Mouse (Mus musculus) MEL-GATA-1-ER (cell line): Measurements from ENCODE around the gene Surf6.
"Not testable (repeated sequence)": the region's sequence is repeated elsewhere in the genome, so short reads cannot be mapped to it uniquely, and the experiment has no call there.

Experiments used
- DNase-seq: peaks from one replicate; pipeline ENCODE4 v3.0.0-alpha.2; 2012; ENCODE audit warnings: low read depth; ENCODE audit errors: extremely low read depth

Gene Surf6

GRCm38 (mm10) chr2:26913416-26914147 lies 10.9 kb upstream of the Surf6 start:
- DNase-seq = peak; percentile 82

GRCm38 (mm10) chr2:26912253-26912770 lies 9.6 kb upstream of the Surf6 start:
- no peak for DNase-seq

DNA sequence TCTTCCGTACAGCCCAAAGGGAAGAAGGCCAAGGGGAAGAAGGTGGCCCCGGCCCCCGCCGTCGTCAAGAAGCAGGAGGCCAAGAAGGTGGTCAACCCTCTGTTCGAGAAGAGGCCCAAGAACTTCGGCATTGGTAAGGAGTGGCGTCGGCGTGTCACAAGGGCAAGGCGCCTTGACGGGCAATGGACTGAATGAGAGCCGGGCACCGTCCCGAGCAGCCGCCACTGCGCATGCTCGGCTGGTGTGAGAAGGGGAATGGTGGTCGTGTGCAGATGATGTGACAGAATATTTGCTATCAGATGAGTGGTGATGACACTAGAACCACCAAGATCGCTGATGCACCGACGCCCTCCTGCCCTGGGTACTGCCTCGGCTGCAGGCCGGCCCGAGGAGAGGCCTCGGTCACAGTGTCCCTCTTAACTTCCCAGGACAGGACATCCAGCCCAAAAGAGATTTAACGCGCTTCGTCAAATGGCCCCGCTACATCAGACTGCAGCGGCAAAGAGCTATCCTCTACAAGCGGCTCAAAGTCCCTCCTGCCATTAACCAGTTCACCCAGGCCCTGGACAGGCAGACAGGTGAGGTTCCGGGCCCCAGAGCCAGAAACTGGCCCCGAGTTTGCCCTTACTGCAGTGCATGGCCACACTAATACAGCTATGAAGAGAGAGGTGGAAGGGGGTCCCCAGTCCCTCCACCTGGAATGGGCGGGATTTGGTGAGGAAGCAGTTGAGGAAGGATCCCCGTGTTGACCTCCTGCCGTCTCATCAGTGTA lies 8.5 kb upstream of the Surf6 start:
- DNase-seq = no peak

GRCm38 (mm10) chr2:26910124-26910993 lies 7.7 kb upstream of the Surf6 start, which contains the start of the genes Med22 and Rpl7a:
Gene Med22, minus strand, starts transcription at chr2:26910677.
Gene Rpl7a, plus strand, starts transcription at chr2:26910764.
- peak; percentile 95 for DNase-seq

GRCm38 (mm10) chr2:26909387-26909784 lies 6.7 kb upstream of the Surf6 start:
- DNase-seq = no peak

DNA sequence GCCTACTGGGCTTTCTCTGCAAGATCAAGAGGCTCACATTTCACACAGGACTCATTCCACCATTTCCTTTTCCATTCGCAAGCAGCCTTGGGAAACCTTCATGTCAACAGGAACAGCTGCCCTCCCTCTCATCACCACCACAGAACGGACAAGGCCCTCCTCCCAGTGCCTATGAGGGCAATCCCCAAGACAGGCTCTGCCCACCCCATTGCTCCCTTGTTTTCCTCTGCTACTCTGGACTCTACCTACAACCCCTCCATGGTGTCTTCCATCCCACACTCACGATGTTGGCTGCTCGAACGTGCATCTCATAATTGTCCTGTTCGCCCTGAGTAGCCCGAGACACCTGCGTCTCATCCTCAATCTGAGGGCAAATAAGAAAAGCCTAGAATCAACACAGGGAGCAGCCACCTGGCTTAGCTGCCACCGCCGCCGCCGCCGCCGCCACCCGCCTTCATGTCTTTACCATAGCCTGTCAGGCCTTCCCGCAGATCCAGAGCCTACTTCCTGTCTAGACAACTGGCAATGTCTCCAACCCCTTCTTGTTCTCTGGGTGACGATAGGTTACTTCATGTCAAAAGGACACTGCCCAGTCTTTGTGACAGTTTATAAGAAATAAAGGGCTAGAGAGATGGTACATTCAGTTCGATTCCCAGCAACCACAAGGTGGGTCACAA lies 6.2 kb upstream of the Surf6 start:
- no peak for DNase-seq

DNA sequence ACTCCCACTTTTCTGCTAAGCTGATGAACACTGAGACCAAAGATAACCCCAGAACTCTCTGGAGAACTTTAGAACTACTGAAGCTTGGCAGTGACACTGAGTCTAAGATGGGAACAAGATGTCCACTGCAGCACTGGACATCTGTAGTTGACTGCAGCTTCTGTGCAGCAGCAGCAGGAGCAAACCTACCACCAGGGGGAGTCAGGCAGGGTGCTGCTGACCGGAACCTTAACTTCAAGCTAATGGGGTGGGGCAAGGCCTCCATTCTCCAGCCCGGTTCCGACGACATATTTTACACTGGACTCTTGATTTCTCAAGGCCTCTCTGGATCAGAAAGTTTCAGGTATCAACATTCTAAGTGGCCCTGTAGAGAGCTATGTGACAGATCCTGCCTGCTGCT lies 4.4 kb upstream of the Surf6 start:
- DNase-seq = no peak

DNA sequence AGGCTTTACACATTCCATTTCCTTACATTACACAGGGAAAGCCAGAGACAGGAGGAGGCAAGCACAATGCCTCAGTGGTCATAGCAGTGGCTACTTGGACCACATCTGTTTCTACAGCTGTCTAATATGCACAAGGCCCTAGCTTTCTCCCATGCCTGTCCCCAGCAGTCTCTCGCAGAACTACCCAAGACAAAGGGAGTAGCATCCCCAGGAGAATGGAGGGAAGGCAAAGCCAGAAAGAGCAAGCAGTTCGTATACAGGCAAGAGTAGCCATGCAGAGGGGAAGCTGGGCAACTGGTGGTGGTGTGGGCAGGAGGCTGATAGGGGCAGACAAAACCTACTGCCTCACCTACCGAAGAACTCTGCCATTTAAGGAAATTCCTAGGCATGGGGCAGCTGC lies 3.8 kb upstream of the Surf6 start:
- no peak for DNase-seq

DNA sequence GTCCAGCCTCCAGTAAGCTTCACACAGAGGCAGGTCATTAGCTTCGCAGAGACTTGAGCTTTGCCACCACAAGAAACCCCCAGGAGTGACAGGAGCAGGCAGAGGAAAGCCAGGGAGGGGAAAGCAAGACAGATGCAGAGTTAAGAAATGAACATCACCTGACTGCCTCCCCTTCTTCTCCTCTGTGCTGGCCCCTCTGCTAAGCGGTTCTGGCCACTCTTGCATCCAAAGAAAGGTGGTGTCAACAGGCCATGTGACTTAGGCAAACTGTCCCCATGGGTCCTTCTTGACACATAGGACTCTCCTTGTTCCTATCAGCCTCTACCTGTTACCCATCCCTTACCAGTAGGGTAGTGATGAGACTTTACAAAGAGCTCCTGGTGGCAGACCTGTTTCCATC lies 3.3 kb upstream of the Surf6 start:
- DNase-seq = no peak

DNA sequence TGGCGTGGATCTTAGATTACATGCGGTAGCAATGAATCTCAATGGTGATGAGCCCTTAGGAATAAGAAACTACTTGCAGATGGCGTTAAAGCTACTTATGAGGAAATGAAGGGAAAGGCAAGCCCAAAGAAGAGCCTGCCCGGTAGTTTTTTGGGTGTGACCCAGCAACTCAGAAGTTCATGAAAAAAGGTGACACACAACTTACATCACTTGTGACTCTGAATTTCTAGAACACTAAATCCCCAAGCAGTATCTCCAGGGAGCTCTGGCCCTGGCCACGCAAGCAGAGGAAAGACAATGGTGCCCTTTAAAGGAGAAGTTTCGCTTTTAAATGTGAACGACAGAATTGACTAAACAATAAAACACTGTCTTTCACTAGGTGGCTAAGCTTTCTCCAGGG lies 632 bp upstream of the Surf6 start:
- DNase-seq = no peak

- no peak for DNase-seq
These were observed 762 bp downstream of the Surf6 start for GRCm38 (mm10) chr2:26901834-26902400.

GRCm38 (mm10) chr2:26900731-26901130 lies 1.9 kb downstream of the Surf6 start:
- no peak for DNase-seq

DNA sequence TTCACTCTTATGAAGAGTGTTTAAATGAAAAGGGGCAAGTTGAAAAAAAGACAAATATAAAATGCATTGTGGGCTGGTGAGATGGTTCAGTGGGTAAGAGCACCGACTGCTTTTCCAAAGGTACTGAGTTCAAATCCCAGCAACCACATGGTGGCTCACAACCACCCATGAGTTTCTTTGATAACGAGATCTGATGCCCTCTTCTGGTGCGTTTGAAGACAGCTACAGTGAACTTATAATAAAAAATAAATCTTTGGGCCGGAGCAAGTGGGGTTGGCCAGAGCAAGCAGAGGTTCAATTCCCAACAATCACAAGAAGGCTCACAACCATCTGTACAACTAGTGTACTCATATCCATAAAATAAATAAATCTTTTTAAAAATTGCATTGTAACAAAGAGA lies 6.8 kb downstream of the Surf6 start:
- DNase-seq = no peak

DNA sequence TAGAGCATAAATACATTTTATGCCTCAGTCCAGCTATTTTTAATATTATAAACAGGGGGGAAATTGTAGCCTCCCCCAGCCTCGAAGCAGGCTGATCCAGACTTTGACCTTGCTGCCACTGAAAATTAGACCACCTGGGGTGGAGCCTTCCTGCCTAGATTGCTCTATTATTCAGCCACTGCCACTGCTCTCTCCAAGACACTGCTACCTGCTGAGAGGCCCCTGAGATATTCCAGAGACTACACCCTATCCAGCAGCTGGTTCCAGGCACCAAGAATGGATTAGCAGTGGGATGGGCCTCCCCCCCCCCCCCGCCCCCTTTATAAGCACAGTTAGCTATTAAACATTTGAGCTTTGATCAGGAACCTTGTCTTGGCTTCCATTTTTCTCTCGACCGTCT lies 16.5 kb downstream of the Surf6 start:
- not testable (repeated sequence) for DNase-seq

GRCm38 (mm10) chr2:26885541-26885940 lies 17.1 kb downstream of the Surf6 start:
- DNase-seq = not testable (repeated sequence)

- DNase-seq = no peak
These were observed 24.1 kb downstream of the Surf6 start for GRCm38 (mm10) chr2:26878571-26878970.

DNA sequence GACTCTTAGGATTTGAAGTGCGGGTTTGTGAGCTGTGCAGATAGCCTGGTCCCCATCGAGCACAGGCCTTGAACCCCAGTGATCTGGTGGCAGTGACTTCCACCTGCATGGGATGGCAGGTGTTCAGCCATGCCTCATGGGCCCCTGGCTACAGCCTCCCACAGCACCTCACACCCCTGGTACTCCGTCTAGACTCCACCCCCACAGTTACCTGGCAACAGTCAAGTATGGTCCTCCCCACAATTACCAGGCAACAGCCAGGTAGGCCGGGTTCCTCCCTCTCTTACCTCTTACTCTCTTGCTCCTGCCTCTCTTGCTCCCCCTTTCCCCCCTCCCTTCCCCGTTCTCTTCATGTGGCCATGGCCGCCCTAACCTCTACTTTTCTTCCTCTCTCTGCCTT lies 32.0 kb downstream of the Surf6 start:
- DNase-seq = no peak

GRCm38 (mm10) chr2:26864879-26865278 lies 37.8 kb downstream of the Surf6 start, which contains the start of gene Abo:
Gene Abo, minus strand, starts transcription at chr2:26864979.
- no peak for DNase-seq

GRCm38 (mm10) chr2:26862856-26863255 lies 39.8 kb downstream of the Surf6 start:
- peak; percentile 6 for DNase-seq

GRCm38 (mm10) chr2:26847706-26848105 lies 55.0 kb downstream of the Surf6 start:
- peak; percentile 26 for DNase-seq
